Mouse (Mus musculus): ENCODE results near the gene Canx. TPM values are rescaled to one million over a fixed set of nuclear protein-coding genes. Genes with fewer than 3 reads are reported as not detected.

The Canx gene
- polyA plus RNA-seq, 1 experiment from 2014 or later: 221 TPM

DNA sequence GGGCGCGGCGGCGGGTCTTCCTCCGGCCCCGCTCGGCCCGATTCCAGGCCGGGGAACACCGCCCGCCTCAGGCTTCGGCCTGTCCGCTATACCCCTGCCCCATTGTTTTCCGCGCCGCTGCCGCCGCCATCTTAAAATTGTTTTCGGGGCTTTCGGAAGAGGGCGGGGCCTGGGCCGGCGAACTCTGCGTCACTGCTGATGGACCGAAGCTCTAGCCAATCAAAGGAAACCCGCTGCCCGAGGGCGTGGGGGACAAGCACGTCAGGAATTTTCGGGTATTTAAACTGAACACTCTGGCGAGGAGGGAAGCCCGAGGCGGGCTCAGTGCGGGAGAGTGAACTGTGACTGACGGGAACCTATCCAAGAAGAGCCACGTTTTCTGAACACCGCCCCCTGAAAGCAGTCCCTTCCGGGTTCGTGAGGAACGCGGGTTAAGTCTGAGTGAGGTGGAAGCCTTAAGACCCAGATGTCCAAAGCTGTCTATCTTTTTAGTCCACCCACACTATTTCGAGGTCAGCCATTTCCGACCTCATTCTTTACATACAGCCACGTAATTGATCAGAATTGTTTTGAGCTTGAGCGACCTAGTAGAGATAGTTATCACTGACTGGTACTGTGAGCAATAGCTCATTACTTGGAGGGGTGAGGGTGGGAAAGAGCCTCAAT, 33.1 kb downstream of the Canx start, which contains the start of gene Maml1:
Maml1 (minus strand) TSS at position 122 of the 666 bp plus-strand sequence.
- Histone ChIP-seq H3K36me3 (ENCODE audit: control insufficient read depth, insufficient read depth, low read length) (peaks cover 33% of the 10 kb centered on the region), H3K4me1 (ENCODE audit: control insufficient read depth, insufficient read depth, low read length) (peaks cover 7% of the 10 kb centered on the region; the same call in 1 of the 2 replicates), H3K27ac (ENCODE audit: low read length) (peak within 1 kb of the TSS; percentile 99), H3K4me2 (replicated peaks; ENCODE audit: low read depth, low read length) (peak within 1 kb of the TSS; percentile 84), H3K9ac (replicated peaks; ENCODE audit: low read depth, low read length) (peak within 1 kb of the TSS; percentile 98), H3K27me3 (ENCODE audit: control insufficient read depth, insufficient read depth, low read length) (no peaks in the 10 kb centered on the region), H3K9me3 (ENCODE audit: control insufficient read depth, low read depth, low read length) (no peaks in the 10 kb centered on the region), H3K4me3 (ENCODE audit: low read depth, low read length) (peak within 1 kb of the TSS; percentile 95)
- under 1% methylated on average over 45 of the region's 45 CpGs for WGBS
- peak; percentile 98 for ATAC-seq (ENCODE audit: insufficient number of reproducible peaks, insufficient read depth, low FRiP score, low read depth)

GRCm38 (mm10) chr11:50291321-50292165, 33.9 kb downstream of the Canx start:
- peak overlapping the region; percentile 99 for H3K27ac ChIP-seq (ENCODE audit: low read length)
- WGBS: under 1% methylated on average over 65 of the region's 85 CpGs
- peak overlapping the region; percentile 95 for H3K4me3 ChIP-seq (ENCODE audit: low read depth, low read length)
- peak; percentile 67 for ATAC-seq (ENCODE audit: insufficient number of reproducible peaks, insufficient read depth, low FRiP score, low read depth)
- peaks cover 32% of the 10 kb centered on the region for H3K36me3 ChIP-seq (ENCODE audit: control insufficient read depth, insufficient read depth, low read length)
- peaks cover 7% of the 10 kb centered on the region; the same call in 1 of the 2 replicates for H3K4me1 ChIP-seq (ENCODE audit: control insufficient read depth, insufficient read depth, low read length)
- no peaks in the 10 kb centered on the region for H3K27me3 ChIP-seq (ENCODE audit: control insufficient read depth, insufficient read depth, low read length)
- peak overlapping the region; percentile 98 for H3K9ac ChIP-seq (replicated peaks; ENCODE audit: low read depth, low read length)
- peak overlapping the region; percentile 84 for H3K4me2 ChIP-seq (replicated peaks; ENCODE audit: low read depth, low read length)
- no peaks in the 10 kb centered on the region for H3K9me3 ChIP-seq (ENCODE audit: control insufficient read depth, low read depth, low read length)

GRCm38 (mm10) chr11:50290486-50291225, 34.8 kb downstream of the Canx start:
- no peaks in the 10 kb centered on the region for H3K9me3 ChIP-seq (ENCODE audit: control insufficient read depth, low read depth, low read length)
- H3K4me3 ChIP-seq (ENCODE audit: low read depth, low read length): peak overlapping the region; percentile 95
- 13% methylated on average over 20 of the region's 20 CpGs for WGBS
- H3K27ac ChIP-seq (ENCODE audit: low read length): peak overlapping the region; percentile 99
- no peaks in the 10 kb centered on the region for H3K27me3 ChIP-seq (ENCODE audit: control insufficient read depth, insufficient read depth, low read length)
- peaks cover 7% of the 10 kb centered on the region; the same call in 1 of the 2 replicates for H3K4me1 ChIP-seq (ENCODE audit: control insufficient read depth, insufficient read depth, low read length)
- no peak for ATAC-seq (ENCODE audit: insufficient number of reproducible peaks, insufficient read depth, low FRiP score, low read depth)
- H3K4me2 ChIP-seq (replicated peaks; ENCODE audit: low read depth, low read length): peak overlapping the region; percentile 84
- H3K36me3 ChIP-seq (ENCODE audit: control insufficient read depth, insufficient read depth, low read length): peaks cover 29% of the 10 kb centered on the region
- H3K9ac ChIP-seq (replicated peaks; ENCODE audit: low read depth, low read length): peak overlapping the region; percentile 98

DNA sequence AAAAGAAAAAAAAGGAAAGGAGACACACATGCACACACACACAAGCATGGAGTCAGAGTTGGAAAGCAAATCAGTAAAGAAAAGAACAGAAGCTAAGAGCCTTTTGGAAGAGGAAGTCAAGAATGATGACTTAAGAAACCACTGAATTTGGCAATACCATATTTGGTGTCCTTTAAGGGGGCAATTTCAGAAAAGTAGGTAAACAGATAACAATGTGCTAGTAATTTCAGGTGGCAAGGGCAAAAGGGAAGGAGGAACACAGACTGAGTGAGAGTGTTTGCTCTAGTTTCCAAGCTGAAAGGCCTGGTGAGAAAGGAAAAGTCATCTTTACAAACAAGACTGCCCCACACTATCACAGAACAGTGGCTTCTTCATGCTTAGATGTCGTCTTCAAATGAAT, 39.0 kb downstream of the Canx start:
- Histone ChIP-seq H3K27ac (ENCODE audit: low read length) (no peak overlapping the region), H3K4me2 (replicated peaks; ENCODE audit: low read depth, low read length) (no peak overlapping the region), H3K27me3 (ENCODE audit: control insufficient read depth, insufficient read depth, low read length) (no peaks in the 10 kb centered on the region), H3K4me1 (ENCODE audit: control insufficient read depth, insufficient read depth, low read length) (peaks cover 7% of the 10 kb centered on the region; the same call in 1 of the 2 replicates), H3K9me3 (ENCODE audit: control insufficient read depth, low read depth, low read length) (no peaks in the 10 kb centered on the region), H3K36me3 (ENCODE audit: control insufficient read depth, insufficient read depth, low read length) (peaks cover 9% of the 10 kb centered on the region), H3K9ac (replicated peaks; ENCODE audit: low read depth, low read length) (no peak overlapping the region), H3K4me3 (ENCODE audit: low read depth, low read length) (no peak overlapping the region)
- no peak for ATAC-seq (ENCODE audit: insufficient number of reproducible peaks, insufficient read depth, low FRiP score, low read depth)
- 82% methylated on average over 1 of the region's 1 CpGs for WGBS

DNA sequence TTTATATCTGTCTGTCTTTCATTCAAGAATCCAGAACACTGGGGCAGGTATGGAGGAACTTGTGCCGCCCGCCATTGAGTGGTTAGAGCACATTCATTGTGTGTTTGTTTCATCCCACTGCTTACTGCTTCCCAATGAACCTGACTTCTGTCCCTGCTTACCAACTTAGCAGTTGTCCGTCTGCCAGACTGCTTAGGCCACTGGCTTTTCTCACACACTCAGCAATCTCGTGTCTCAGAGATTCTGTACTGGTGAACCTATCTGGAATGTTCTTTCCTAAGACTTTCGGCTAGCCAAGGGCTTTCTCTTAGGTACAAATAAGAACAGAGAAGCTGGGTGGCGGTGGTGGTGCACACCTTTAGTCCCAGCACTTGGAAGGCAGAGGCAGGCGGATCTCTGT, 39.8 kb downstream of the Canx start:
- no peaks in the 10 kb centered on the region for H3K9me3 ChIP-seq (ENCODE audit: control insufficient read depth, low read depth, low read length)
- no peak for ATAC-seq (ENCODE audit: insufficient number of reproducible peaks, insufficient read depth, low FRiP score, low read depth)
- H3K27me3 ChIP-seq (ENCODE audit: control insufficient read depth, insufficient read depth, low read length): no peaks in the 10 kb centered on the region
- H3K27ac ChIP-seq (ENCODE audit: low read length): no peak overlapping the region
- peaks cover 12% of the 10 kb centered on the region for H3K36me3 ChIP-seq (ENCODE audit: control insufficient read depth, insufficient read depth, low read length)
- WGBS: 91% methylated on average over 7 of the region's 7 CpGs
- no peak overlapping the region for H3K4me2 ChIP-seq (replicated peaks; ENCODE audit: low read depth, low read length)
- H3K4me3 ChIP-seq (ENCODE audit: low read depth, low read length): no peak overlapping the region
- H3K4me1 ChIP-seq (ENCODE audit: control insufficient read depth, insufficient read depth, low read length): peaks cover 7% of the 10 kb centered on the region; the same call in 1 of the 2 replicates
- H3K9ac ChIP-seq (replicated peaks; ENCODE audit: low read depth, low read length): no peak overlapping the region

DNA sequence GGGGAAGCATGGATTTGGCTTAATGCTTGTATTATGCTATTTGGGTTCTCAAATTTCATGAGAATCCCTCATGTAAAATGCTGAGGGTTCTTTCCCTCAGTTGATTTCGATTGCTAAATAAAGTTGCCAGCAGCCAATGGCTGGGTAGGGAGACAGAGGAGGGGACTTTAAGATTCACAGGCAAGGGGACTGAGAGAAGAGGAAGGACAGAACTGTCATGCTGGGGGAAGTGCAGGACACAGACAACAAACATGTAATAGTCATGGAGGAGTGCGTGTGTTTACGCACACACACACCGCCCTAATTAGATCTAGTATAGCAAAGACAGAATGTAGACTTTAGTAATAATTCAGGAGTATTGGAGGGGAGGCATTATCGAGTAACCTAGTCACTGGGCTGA, 40.2 kb downstream of the Canx start:
- peaks cover 14% of the 10 kb centered on the region for H3K36me3 ChIP-seq (ENCODE audit: control insufficient read depth, insufficient read depth, low read length)

DNA sequence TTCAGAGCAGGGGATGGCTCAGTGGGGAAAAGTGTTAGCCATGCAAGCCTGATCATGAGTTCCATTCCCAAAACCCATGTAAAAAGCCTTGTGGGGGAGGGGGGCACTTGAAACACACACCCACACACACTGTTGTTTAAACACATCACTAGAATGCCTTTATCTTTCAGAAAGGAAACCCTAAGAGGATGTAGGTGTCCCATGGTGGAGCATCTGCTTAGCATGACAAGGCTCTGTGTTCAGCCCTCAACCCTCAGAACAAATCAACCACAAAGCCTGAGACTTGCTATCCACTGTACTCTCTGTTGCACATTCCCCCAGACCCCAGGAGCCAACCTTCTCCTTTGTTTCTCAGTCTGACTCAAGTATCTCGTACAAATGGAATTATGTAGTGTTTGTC, 45.4 kb downstream of the Canx start:
- ATAC-seq (ENCODE audit: insufficient number of reproducible peaks, insufficient read depth, low FRiP score, low read depth): no peak
- Histone ChIP-seq H3K4me2 (replicated peaks; ENCODE audit: low read depth, low read length) (no peak overlapping the region), H3K27me3 (ENCODE audit: control insufficient read depth, insufficient read depth, low read length) (no peaks in the 10 kb centered on the region), H3K4me1 (ENCODE audit: control insufficient read depth, insufficient read depth, low read length) (peaks cover 8% of the 10 kb centered on the region; the same call in 1 of the 2 replicates), H3K36me3 (ENCODE audit: control insufficient read depth, insufficient read depth, low read length) (peaks cover 4% of the 10 kb centered on the region), H3K27ac (ENCODE audit: low read length) (no peak overlapping the region), H3K4me3 (ENCODE audit: low read depth, low read length) (no peak overlapping the region), H3K9me3 (ENCODE audit: control insufficient read depth, low read depth, low read length) (no peaks in the 10 kb centered on the region), H3K9ac (replicated peaks; ENCODE audit: low read depth, low read length) (no peak overlapping the region)
- 74% methylated on average over 1 of the region's 1 CpGs for WGBS

More for the DNA sequence above, 40.2 kb downstream of the Canx start:
- Histone ChIP-seq H3K4me2 (replicated peaks; ENCODE audit: low read depth, low read length) (no peak overlapping the region), H3K9ac (replicated peaks; ENCODE audit: low read depth, low read length) (no peak overlapping the region), H3K27me3 (ENCODE audit: control insufficient read depth, insufficient read depth, low read length) (no peaks in the 10 kb centered on the region), H3K27ac (ENCODE audit: low read length) (no peak overlapping the region), H3K4me1 (ENCODE audit: control insufficient read depth, insufficient read depth, low read length) (peaks cover 5% of the 10 kb centered on the region; the same call in 1 of the 2 replicates), H3K4me3 (ENCODE audit: low read depth, low read length) (no peak overlapping the region), H3K9me3 (ENCODE audit: control insufficient read depth, low read depth, low read length) (no peaks in the 10 kb centered on the region)
- 93% methylated on average over 5 of the region's 5 CpGs for WGBS
- ATAC-seq (ENCODE audit: insufficient number of reproducible peaks, insufficient read depth, low FRiP score, low read depth): no peak

GRCm38 (mm10) chr11:50279005-50279404, 46.5 kb downstream of the Canx start:
- Histone ChIP-seq H3K4me3 (ENCODE audit: low read depth, low read length) (no peak overlapping the region), H3K4me2 (replicated peaks; ENCODE audit: low read depth, low read length) (no peak overlapping the region), H3K9me3 (ENCODE audit: control insufficient read depth, low read depth, low read length) (no peaks in the 10 kb centered on the region), H3K27me3 (ENCODE audit: control insufficient read depth, insufficient read depth, low read length) (no peaks in the 10 kb centered on the region), H3K9ac (replicated peaks; ENCODE audit: low read depth, low read length) (no peak overlapping the region), H3K27ac (ENCODE audit: low read length) (no peak overlapping the region), H3K4me1 (ENCODE audit: control insufficient read depth, insufficient read depth, low read length) (peaks cover 9% of the 10 kb centered on the region; the same call in 1 of the 2 replicates), H3K36me3 (ENCODE audit: control insufficient read depth, insufficient read depth, low read length) (peaks cover 4% of the 10 kb centered on the region)
- 71% methylated on average over 4 of the region's 4 CpGs for WGBS
- no peak for ATAC-seq (ENCODE audit: insufficient number of reproducible peaks, insufficient read depth, low FRiP score, low read depth)

Measured in stomach, embryonic 14.5 days (tissue).